Mouse (Mus musculus): ENCODE data around the gene Gpr153.

The Gpr153 gene

DNA sequence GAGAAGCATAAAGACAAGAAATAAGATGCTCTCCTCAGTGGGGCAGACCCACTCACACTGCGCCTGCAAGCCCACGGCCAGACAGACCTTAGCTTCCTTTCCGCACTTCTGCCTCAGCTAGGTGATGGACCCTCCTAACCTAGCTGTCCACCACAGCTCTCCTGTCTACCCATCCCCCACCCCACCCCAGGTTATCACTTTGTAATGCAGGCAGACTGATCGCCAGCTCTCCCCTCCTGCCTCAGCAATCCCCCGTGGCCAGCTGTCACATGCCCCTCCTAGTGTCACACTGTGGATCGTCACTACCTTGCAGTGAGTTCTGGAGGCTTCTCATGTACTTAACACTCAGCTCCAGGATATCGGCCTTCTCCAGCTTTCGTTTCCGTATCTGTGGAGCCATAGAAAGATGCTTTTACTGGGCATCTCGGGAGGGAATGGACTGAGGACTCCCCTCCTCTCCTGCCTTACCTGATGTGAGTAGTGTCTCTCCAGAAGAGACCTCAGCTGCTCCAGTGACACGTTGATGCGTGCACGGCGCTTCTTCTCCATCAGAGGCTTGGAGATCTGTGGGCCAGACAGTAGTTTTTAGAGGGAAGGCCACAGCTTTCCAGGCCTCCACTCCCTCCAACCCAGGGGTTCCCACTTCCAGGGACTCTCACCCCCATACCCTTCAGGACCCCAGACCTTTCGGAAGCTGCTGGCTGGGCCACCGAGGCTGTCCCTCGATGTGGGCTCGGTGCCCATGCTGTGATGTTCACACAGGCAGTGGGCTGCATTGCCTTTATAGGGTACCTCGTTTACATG is 13.5 kb downstream of the Gpr153 start:
- no peak for DNase-seq (ENCODE audit: low spot score)

DNA sequence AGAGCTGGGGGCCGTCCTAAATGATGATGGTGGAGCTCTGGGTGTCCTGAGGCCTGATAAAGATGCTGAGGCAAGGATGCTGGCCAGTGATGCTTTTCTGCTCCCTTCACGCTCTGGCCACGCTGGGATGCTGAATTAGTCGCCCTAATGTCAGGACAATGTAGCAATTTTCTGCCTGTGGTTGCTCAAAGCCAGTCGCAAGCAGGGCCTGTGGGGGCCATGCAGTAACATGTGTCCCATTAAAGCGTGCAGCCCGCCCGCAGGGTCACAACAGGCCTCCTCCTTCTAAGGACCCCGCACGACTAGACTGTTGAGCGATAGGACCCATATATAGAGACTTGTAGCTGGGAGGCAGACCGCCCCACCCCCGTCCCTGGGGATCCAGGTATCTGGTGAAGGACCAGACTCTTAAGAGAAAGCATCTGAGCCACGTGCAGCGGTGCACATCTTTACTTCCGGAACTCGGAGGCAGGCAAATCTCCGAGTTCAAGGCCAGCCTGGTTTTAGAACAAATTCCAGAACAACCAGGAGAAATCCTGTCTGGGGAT is 14.4 kb downstream of the Gpr153 start:
- DNase-seq (ENCODE audit: low spot score): no peak

DNA sequence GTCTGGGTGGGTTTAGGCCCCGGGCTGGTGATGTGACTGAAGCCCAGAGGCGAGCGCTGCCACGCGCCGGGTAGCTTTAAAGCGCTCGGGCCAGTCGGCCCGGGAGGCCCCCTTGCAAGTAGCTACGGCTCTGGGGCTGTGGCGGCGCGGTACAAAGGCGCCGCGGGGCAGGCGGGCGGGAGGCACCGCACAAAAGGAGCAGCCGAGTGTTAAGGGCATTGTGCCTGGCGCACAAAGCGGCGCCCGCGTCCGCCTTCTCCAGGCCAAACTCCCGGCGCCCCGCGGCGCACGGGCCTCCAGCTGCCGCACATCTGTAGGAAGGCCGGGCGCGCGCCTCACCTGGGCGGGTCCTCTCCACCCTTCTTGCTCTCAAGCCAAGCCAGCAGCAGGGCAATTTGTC is 16.4 kb downstream of the Gpr153 start:
- DNase-seq (ENCODE audit: low spot score): no peak

GRCm38 (mm10) chr4:152290991-152291390 is 17.0 kb downstream of the Gpr153 start:
- no peak for DNase-seq (ENCODE audit: low spot score)

DNA sequence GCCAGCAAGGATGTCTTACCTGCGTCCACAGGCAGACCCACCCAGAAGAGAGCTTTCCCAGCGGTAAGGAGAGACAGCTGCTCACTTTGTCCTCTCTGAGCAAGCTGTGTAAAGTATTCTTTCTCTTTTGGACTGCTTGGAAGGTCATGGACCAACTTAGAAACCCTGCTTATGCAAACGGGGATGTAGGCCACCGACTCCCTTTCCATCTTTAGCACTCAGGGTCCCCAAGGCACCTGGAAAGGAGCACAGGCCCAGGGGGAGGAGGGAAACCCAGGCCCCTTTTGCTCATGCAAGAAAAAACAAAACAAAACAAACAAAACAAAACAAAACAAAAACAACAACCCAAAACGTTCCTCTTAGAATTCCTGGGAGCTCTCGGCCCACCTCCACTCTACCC is 17.5 kb downstream of the Gpr153 start, which contains the start of gene Hes3:
Hes3 (minus strand) TSS at position 101 of the 400 bp plus-strand sequence.
- no peak for DNase-seq (ENCODE audit: low spot score)

GRCm38 (mm10) chr4:152292102-152292765 is 18.2 kb downstream of the Gpr153 start:
- DNase-seq (ENCODE audit: low spot score): no peak

- DNase-seq (ENCODE audit: low spot score): no peak
Measured at GRCm38 (mm10) chr4:152294188-152294929, 20.3 kb downstream of the Gpr153 start.

DNA sequence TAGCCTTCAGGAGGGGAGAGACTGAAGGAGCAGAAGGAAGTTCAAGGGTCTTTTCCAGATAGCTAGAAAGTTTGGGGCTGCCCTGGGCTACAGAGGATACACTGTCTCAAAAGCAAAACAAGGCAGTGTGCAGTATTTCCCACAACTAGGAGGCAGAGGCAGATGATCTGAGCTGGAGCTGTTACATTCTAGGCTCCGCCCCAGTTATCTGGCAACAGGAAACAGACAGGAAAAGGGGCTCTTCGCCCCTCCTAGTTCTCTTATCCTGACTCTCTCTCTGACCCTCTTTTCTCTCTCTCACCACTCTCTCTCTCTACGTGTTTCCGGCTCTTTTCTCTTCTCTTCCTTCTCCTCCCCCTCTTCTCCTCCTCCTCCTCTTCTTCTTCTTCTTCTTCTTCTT is 21.9 kb downstream of the Gpr153 start:
- no peak for DNase-seq (ENCODE audit: low spot score)

- DNase-seq (ENCODE audit: low spot score): no peak
Measured at GRCm38 (mm10) chr4:152296371-152296770, 22.3 kb downstream of the Gpr153 start.

DNA sequence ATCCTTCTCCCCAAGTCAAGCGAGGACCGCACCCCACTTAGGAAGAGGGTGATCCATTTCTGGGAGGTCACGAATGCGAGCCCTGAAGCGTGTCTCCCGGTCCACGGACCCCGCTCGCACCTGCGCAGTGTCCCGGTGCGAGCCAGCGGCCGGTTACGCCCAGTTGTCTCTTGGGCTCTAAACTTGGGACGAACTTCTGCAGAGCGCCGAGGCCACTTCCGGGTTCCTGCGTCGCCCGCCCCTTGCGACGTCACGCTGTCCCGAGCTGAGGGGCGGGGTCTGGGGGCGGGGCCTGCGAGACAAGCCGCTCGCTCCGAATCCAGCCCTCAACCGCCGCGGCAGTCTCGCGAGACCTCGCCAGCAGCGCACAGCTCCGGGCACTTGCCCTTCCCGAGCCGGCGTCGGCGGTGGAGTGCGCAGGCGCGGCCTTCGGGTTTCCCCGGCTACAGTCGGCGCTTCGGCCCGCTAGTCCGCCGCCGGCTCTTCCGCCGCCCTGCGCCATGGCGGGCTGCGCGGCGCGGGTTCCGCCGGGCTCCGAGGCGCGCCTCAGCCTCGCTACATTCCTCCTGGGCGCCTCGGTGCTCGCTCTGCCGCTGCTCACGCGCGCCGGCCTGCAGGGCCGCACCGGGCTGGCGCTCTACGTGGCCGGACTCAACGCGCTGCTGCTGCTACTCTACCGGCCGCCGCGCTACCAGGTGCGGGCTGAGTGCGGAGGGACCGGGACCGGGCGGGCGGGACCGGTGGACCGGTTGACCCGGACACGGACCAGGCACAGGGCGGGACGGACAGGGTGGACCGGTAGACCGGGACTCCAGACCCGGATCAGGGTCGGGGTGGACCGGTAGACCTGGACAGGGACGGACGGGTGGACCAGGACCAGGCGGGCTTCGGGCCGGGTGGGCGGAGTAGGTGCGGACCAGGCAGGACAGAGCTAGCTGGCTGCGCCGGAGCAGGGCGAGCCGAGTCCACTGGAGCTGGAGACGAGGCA is 23.1 kb downstream of the Gpr153 start, which contains the start of gene Icmt:
Icmt (plus strand) TSS at position 354 of the 988 bp plus-strand sequence.
- DNase-seq (ENCODE audit: low spot score): peak; percentile 100

DNA sequence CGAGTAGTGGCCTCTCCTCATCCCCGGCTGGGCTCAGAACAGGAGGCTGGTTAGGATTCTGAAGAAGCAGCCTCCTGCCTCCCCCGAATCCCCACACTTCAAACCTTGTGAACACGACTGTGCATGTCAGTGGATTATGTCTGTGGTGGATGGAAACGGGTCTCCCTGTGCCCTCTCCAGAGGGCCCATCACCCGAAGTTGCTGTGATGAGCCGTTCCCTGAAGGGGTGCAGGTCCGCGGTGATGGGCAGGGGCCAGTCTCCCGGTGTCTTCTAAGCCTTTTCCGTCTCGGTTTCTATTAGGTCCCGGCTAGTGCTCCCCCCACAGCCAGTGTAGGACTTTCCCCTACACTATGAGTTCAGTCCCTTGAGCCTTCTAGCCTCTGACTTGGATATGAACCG is 24.8 kb downstream of the Gpr153 start:
- DNase-seq (ENCODE audit: low spot score): no peak

- DNase-seq (ENCODE audit: low spot score): no peak
Measured at GRCm38 (mm10) chr4:152300375-152300774, 26.3 kb downstream of the Gpr153 start.

DNA sequence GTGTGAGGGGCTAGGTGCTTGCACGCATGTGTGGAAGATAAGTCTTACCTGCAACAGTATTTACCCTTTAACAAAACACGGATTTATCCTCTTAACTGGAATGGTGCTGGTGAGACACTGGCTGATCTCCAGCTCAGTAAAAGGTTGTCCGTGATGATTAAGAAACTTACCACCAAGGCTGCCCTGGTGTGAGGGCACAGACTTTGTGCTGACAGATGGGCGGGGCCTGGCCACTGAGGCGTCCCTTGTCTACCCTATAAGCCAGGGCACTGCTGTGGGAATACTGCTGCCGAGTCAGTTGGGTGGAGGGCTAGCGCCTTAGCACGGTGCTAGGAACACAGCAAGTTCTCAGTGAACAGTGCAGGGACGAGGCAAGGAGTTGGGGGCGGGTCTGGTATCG is 28.0 kb downstream of the Gpr153 start:
- DNase-seq (ENCODE audit: low spot score): no peak

- DNase-seq (ENCODE audit: low spot score): no peak
Measured at GRCm38 (mm10) chr4:152303172-152303571, 29.1 kb downstream of the Gpr153 start.

DNA sequence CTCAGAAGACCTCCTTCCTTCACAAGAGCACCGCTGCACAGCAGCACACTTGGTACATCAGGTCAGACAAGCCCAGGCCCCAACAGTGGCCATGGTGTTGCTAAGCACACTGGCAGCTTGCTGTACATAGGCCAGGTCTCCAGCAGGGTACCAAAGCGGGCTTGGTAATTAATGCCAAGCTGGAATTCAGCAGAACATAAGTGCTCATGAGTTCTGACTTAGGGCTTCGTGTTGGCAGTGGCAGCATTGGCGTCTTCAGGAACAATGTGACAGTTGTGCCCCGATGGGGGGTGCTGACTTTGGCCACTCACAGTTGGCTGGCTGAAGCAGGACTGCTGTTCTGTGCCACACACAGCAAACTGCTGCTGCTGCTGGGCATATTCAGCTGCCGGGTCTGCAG is 30.7 kb downstream of the Gpr153 start:
- no peak for DNase-seq (ENCODE audit: low spot score)

DNA sequence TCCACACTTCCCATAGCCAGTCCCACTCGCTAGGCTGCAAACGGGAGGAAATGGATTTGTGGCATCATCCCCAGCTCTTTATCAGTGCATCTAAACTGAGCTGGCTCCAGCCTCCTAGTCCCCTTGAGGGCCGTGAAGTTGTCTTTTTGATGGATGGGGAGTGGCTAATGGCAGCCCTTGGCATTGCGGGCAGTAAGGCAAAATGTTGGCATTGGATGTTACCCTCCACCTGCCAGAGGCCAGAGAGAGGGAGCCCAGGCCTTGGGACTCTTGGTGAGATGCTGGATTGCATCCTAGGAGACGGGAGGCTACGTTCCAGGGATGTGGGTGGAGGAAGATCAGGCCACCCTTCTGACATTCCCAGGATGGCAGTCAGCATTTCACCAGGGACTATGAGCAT is 32.0 kb downstream of the Gpr153 start:
- no peak for DNase-seq (ENCODE audit: low spot score)

- DNase-seq (ENCODE audit: low spot score): no peak
Measured at GRCm38 (mm10) chr4:152307542-152307941, 33.5 kb downstream of the Gpr153 start.

DNA sequence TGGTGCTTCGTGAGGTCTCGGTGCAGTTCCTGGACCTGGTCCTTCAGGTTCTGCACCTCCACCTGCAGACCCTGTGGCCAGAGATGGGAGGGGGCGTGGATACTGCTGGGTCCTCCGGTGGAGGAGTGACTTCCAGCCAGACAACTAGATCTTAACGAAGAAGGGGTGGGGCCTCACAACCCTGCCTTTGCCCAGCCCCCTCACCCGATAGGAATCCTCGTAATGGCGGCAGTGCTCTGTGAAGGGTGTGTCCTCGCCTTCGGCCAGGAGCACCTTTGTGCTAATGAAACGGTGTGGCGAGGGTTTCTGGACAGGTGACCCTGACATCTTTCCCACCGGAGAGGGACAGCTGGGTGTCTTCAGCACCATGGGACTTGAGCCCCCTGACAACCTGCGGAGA is 38.2 kb downstream of the Gpr153 start:
- no peak for DNase-seq (ENCODE audit: low spot score)

- DNase-seq (ENCODE audit: low spot score): no peak
Measured at GRCm38 (mm10) chr4:152313211-152313632, 39.2 kb downstream of the Gpr153 start.

DNA sequence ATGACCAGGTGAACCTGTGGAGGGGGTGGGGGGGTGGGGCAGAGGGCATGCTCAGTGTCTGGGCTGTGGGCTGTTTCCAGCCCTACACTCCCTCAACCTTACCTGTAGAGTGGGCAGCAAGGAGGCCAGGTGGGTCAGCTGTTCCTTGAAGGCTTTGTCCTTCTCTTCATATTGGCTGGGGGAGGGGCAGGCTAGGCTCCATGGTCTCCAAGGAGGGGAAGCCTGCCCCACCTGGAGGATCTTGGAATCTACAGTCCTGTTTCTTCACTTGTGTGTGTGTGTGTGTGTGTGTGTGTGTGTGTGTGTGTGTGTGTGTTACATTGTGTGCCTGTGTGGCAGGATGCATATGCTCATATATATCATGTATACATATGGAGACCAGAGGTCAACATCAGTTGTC is 39.9 kb downstream of the Gpr153 start:
- DNase-seq (ENCODE audit: low spot score): no peak
